Comparison of ENCODE assay signal across 7 mouse cellular contexts in the genomic region with DNA sequence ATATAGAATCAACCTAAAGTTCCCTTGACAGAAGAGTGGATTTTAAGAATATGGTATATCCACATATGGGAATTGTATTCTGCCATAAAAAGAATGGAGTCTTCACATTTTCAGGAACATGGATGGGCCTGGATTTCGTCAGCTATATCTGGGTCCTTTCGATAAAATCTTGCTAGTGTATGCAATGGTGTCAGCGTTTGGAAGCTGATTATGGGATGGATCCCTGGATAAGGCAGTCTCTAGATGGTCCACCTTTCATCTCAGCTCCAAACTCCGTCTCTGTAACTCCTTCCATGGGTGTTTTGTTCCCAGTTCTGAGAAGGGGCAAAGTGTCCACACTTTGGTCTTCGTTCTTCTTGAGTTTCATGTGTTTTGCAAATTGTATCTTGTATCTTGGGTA. TPM values are rescaled to one million over a fixed set of nuclear protein-coding genes. Genes with fewer than 3 reads are reported as not detected.
A peak's percentile ranks its signal among the peaks of the same experiment; 100 is the strongest.
DNase-seq lines count a peak whose midpoint lies in the region.
"Not testable (repeated sequence)": the region's sequence is repeated elsewhere in the genome, so short reads cannot be mapped to it uniquely, and the experiment has no call there.

No protein-coding gene starts in this region.

- not testable (repeated sequence) for H3K4me3 ChIP-seq in macrophage (ENCODE audit: inconsistent target)

- H3K27ac ChIP-seq in macrophage, result peak overlapping the region; percentile 22

- peak; percentile 2 for DNase-seq in CD4-positive, CD25-positive, alpha-beta regulatory T cell, adult 2 months (ENCODE audit: low read depth, low spot score)
- DNase-seq in brain, adult 2 months (ENCODE audit: low read depth, low spot score), result peak; percentile 4
- peak; percentile 1 for DNase-seq in cerebellum, adult 9-11 months
- peak; percentile 4 for DNase-seq in heart, postnatal 4 days
- DNase-seq in layer of hippocampus, adult 11-12 months (ENCODE audit: low spot score), result peak; percentile 21
- DNase-seq in right cerebral cortex, postnatal 10 days (ENCODE audit: low spot score in 2 of 2), result peak; percentile 15 to 20

- 88% methylated on average over 5 of the region's 5 CpGs for WGBS in macrophage (ENCODE audit: missing documents)

- not testable (repeated sequence) for H3K36me3 ChIP-seq in macrophage (ENCODE audit: inconsistent target)

- peaks cover 39% of the 10 kb centered on the region for H3K79me2 ChIP-seq in macrophage (ENCODE audit: inconsistent target)

RNA-seq across cellular contexts. Expression of a gene that starts 33.1 kb away (rescaled TPM):
- 100 to 1,000 TPM in 1 of 2 experiments, 10 to 100 TPM in 1; 99.1 to 109 TPM for total RNA-seq in heart, postnatal 4 days (2021)
- total RNA-seq in macrophage (2018; cell fraction: chromatin; rRNA removed), result 1,000 to 10,000 TPM in 16 of 26 experiments, 100 to 1,000 TPM in 10; 644 to 7,809 (median 1,101) TPM
- 100 to 1,000 TPM in 1 of 26 experiments, 10 to 100 TPM in 25; 11.8 to 160 (median 27.3) TPM for total RNA-seq in macrophage (2018; cell fraction: cytosol; rRNA removed)
- 1,000 to 10,000 TPM in 5 of 26 experiments, 100 to 1,000 TPM in 20, 10 to 100 TPM in 1; 96.6 to 1,945 (median 481) TPM for total RNA-seq in macrophage (2018; cell fraction: nucleus; rRNA removed)
- polyA plus RNA-seq in macrophage (2018), result 45.5 to 114 TPM (median 105 TPM) in 3 replicates
